Mouse (Mus musculus): ENCODE results near the gene Mtmr12. TPM values are rescaled to one million over a fixed set of nuclear protein-coding genes. Genes with fewer than 3 reads are reported as not detected.

Mtmr12 gene
- polyA plus RNA-seq, 1 experiment, result 12.1 TPM

DNA sequence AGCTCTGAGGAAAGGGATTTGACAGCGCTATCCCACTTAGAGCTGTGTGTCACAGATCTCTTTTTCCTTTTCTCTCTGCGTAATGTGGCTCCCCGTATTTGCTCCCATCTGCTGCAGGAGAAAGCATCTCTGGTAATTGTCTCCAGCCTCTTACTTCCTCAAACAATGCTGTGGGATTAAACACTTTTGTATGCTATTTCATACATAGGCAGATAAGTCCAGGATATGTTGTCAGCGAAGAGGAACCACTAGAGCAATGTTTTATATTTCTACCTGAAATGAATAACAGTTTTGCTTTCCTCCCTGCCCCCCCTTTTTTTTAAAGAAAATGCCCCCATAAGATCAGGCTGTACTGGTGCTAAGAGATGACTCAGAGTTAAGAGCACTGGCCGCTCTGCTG lies 103.7 kb downstream of the Mtmr12 start:
- TF ChIP-seq POLR2A (IDR thresholded peaks at IDR 0.05; ENCODE audit: borderline replicate concordance, control insufficient read depth, low read depth, low read length) (no peak), CTCF (IDR thresholded peaks at IDR 0.05; ENCODE audit: control insufficient read depth, insufficient read depth, low read length) (no peak)
- Histone ChIP-seq H3K27ac (ENCODE audit: control insufficient read depth, insufficient read depth, low read depth, low read length, poor library complexity) (no peak overlapping the region), H3K4me1 (ENCODE audit: control insufficient read depth, insufficient read depth, low read length) (no peaks in the 10 kb centered on the region; the same call in 1 of the 2 replicates), H3K4me3 (replicated peaks; ENCODE audit: control insufficient read depth, low read depth, low read length) (no peak overlapping the region)
- 72% methylated on average over 5 of the region's 5 CpGs for WGBS

- WGBS, result 48% methylated on average over 4 of the region's 4 CpGs
- H3K4me1 ChIP-seq (ENCODE audit: control insufficient read depth, insufficient read depth, low read length), result no peaks in the 10 kb centered on the region; the same call in 1 of the 2 replicates
- H3K4me3 ChIP-seq (replicated peaks; ENCODE audit: control insufficient read depth, low read depth, low read length), result no peak overlapping the region
- H3K27ac ChIP-seq (ENCODE audit: control insufficient read depth, insufficient read depth, low read depth, low read length, poor library complexity), result no peak overlapping the region
- TF ChIP-seq POLR2A (IDR thresholded peaks at IDR 0.05; ENCODE audit: borderline replicate concordance, control insufficient read depth, low read depth, low read length), result no peak
- TF ChIP-seq CTCF (IDR thresholded peaks at IDR 0.05; ENCODE audit: control insufficient read depth, insufficient read depth, low read length), result no peak
Observed at GRCm38 (mm10) chr15:12310676-12311075, 105.8 kb downstream of the Mtmr12 start.

DNA sequence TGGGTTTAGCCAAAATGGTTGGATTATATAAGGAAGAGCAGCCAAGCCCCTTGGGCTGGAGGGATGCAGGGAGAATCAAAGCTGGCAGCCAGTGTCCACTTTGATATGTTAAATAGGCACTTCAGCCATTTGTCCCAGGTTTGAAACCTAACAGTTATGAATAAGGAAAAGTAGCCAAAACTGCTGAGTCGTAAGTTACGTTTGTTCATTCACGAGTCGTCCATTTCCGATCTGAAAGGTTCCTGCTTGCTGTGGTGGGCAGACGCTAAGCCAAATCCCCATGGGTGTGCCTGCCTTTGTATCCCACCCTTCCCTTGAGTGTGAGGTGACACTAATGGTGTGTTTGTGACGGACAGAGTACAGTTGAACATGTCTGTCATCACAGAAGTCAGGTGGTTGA lies 106.6 kb downstream of the Mtmr12 start:
- no peaks in the 10 kb centered on the region; the same call in 1 of the 2 replicates for H3K4me1 ChIP-seq (ENCODE audit: control insufficient read depth, insufficient read depth, low read length)

DNA sequence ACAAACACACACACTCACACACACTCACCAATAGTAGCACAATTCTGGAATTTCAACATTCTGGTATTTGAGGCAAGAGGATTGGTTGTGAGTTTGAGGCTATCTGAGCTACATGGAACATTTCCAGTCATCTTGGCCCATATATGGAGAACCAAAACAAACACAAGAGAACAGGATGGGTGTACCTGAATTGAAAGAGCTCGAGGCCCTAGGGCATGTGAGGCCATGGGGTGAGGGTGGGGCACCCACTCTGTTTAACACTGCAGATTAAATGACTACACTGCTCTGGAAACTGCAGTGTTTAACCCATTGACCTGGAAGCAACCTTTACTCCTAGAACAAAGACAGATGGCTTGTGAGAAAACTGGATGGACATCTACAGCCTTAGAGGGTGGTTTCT lies 108.4 kb downstream of the Mtmr12 start:
- Histone ChIP-seq H3K4me1 (ENCODE audit: control insufficient read depth, insufficient read depth, low read length) (no peaks in the 10 kb centered on the region; the same call in 1 of the 2 replicates), H3K27ac (ENCODE audit: control insufficient read depth, insufficient read depth, low read depth, low read length, poor library complexity) (no peak overlapping the region), H3K4me3 (replicated peaks; ENCODE audit: control insufficient read depth, low read depth, low read length) (no peak overlapping the region)
- 40% methylated on average over 1 of the region's 1 CpGs for WGBS
- TF ChIP-seq POLR2A (IDR thresholded peaks at IDR 0.05; ENCODE audit: borderline replicate concordance, control insufficient read depth, low read depth, low read length) (no peak), CTCF (IDR thresholded peaks at IDR 0.05; ENCODE audit: control insufficient read depth, insufficient read depth, low read length) (no peak)

More for the DNA sequence above, 106.6 kb downstream of the Mtmr12 start:
- WGBS, result 56% methylated on average over 7 of the region's 7 CpGs
- Histone ChIP-seq H3K27ac (ENCODE audit: control insufficient read depth, insufficient read depth, low read depth, low read length, poor library complexity) (no peak overlapping the region), H3K4me3 (replicated peaks; ENCODE audit: control insufficient read depth, low read depth, low read length) (no peak overlapping the region)
- TF ChIP-seq POLR2A (IDR thresholded peaks at IDR 0.05; ENCODE audit: borderline replicate concordance, control insufficient read depth, low read depth, low read length) (no peak), CTCF (IDR thresholded peaks at IDR 0.05; ENCODE audit: control insufficient read depth, insufficient read depth, low read length) (no peak)

- WGBS, result 81% methylated on average over 5 of the region's 5 CpGs
- H3K4me1 ChIP-seq (ENCODE audit: control insufficient read depth, insufficient read depth, low read length), result no peaks in the 10 kb centered on the region; the same call in 1 of the 2 replicates
- no peak overlapping the region for H3K4me3 ChIP-seq (replicated peaks; ENCODE audit: control insufficient read depth, low read depth, low read length)
- TF ChIP-seq CTCF (IDR thresholded peaks at IDR 0.05; ENCODE audit: control insufficient read depth, insufficient read depth, low read length) (no peak), POLR2A (IDR thresholded peaks at IDR 0.05; ENCODE audit: borderline replicate concordance, control insufficient read depth, low read depth, low read length) (no peak)
- H3K27ac ChIP-seq (ENCODE audit: control insufficient read depth, insufficient read depth, low read depth, low read length, poor library complexity), result no peak overlapping the region
Observed at GRCm38 (mm10) chr15:12314584-12314983, 109.8 kb downstream of the Mtmr12 start.

- no peak overlapping the region for H3K27ac ChIP-seq (ENCODE audit: control insufficient read depth, insufficient read depth, low read depth, low read length, poor library complexity)
- H3K4me3 ChIP-seq (replicated peaks; ENCODE audit: control insufficient read depth, low read depth, low read length), result no peak overlapping the region
- no peaks in the 10 kb centered on the region; the same call in 1 of the 2 replicates for H3K4me1 ChIP-seq (ENCODE audit: control insufficient read depth, insufficient read depth, low read length)
- TF ChIP-seq CTCF (IDR thresholded peaks at IDR 0.05; ENCODE audit: control insufficient read depth, insufficient read depth, low read length) (no peak), POLR2A (IDR thresholded peaks at IDR 0.05; ENCODE audit: borderline replicate concordance, control insufficient read depth, low read depth, low read length) (no peak)
- 67% methylated on average over 2 of the region's 2 CpGs for WGBS
Observed at GRCm38 (mm10) chr15:12315996-12316395, 111.2 kb downstream of the Mtmr12 start.

DNA sequence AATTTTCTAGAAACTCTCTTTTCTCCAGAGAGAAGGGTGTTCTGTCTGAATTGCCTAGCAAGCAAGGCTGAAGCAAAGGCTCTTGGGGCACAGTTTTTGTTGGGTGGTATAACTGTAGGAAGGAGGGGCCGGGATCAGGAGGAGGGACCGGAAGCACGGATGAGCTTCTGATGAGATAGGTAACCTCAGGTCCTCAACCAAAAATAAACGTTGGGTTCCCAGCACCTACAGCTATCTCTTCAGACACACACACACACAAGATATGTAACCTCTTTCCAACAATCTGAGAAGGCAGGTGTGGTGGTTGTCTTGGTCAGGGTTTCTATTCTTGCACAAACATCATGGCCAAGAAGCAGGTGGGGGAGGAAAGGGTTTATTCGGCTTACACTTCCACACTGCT lies 112.5 kb downstream of the Mtmr12 start:
- no peaks in the 10 kb centered on the region for H3K4me1 ChIP-seq (ENCODE audit: control insufficient read depth, insufficient read depth, low read length)
- 72% methylated on average over 5 of the region's 5 CpGs for WGBS
- H3K27ac ChIP-seq (ENCODE audit: control insufficient read depth, insufficient read depth, low read depth, low read length, poor library complexity), result no peak overlapping the region
- H3K4me3 ChIP-seq (replicated peaks; ENCODE audit: control insufficient read depth, low read depth, low read length), result no peak overlapping the region
- TF ChIP-seq CTCF (IDR thresholded peaks at IDR 0.05; ENCODE audit: control insufficient read depth, insufficient read depth, low read length) (no peak), POLR2A (IDR thresholded peaks at IDR 0.05; ENCODE audit: borderline replicate concordance, control insufficient read depth, low read depth, low read length) (no peak)

DNA sequence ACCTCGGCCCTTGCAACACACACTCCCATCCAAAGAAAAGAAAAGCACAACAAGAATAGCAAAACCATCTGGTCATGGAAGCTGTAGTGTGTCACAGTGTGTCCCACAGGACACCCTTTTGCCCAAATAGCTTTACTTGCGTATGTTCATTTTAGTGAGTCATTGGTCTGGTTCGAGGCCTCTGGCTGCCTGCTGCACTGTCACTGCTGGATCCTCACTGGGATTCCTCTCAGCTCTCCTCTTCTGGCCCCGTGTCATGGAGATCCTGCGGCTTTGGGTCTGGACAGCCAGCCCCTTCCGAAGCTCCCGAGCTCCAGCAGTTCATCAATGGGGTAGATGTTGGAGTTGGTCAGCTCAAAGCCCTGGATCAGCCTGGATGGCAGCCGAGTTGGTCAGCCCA lies 113.6 kb downstream of the Mtmr12 start:
- no peaks in the 10 kb centered on the region for H3K4me1 ChIP-seq (ENCODE audit: control insufficient read depth, insufficient read depth, low read length)
- TF ChIP-seq POLR2A (IDR thresholded peaks at IDR 0.05; ENCODE audit: borderline replicate concordance, control insufficient read depth, low read depth, low read length), result no peak
- TF ChIP-seq CTCF (IDR thresholded peaks at IDR 0.05; ENCODE audit: control insufficient read depth, insufficient read depth, low read length), result no peak
- no peak overlapping the region for H3K27ac ChIP-seq (ENCODE audit: control insufficient read depth, insufficient read depth, low read depth, low read length, poor library complexity)
- no peak overlapping the region for H3K4me3 ChIP-seq (replicated peaks; ENCODE audit: control insufficient read depth, low read depth, low read length)
- WGBS, result 84% methylated on average over 8 of the region's 8 CpGs

- H3K4me1 ChIP-seq (ENCODE audit: control insufficient read depth, insufficient read depth, low read length), result no peaks in the 10 kb centered on the region
- no peak overlapping the region for H3K4me3 ChIP-seq (replicated peaks; ENCODE audit: control insufficient read depth, low read depth, low read length)
- WGBS, result 57% methylated on average over 5 of the region's 5 CpGs
- H3K27ac ChIP-seq (ENCODE audit: control insufficient read depth, insufficient read depth, low read depth, low read length, poor library complexity), result no peak overlapping the region
- TF ChIP-seq POLR2A (IDR thresholded peaks at IDR 0.05; ENCODE audit: borderline replicate concordance, control insufficient read depth, low read depth, low read length) (no peak), CTCF (IDR thresholded peaks at IDR 0.05; ENCODE audit: control insufficient read depth, insufficient read depth, low read length) (no peak)
Observed at GRCm38 (mm10) chr15:12319889-12320288, 115.1 kb downstream of the Mtmr12 start.

Measured in bone marrow, adult 2 months (tissue).